Mouse (Mus musculus) spleen, postnatal 4 days (tissue): ENCODE data around the gene Wdr34.

ENCODE experiments used
- DNase-seq, 2 experiments: peaks; one replicate each; pipeline ENCODE4 v3.0.0; 2022; ENCODE audit warnings: low spot score in 2 of 2

The Wdr34 gene

GRCm38 (mm10) chr2:30032244-30032846 is 16.3 kb downstream of the Wdr34 start:
- no peak for DNase-seq

DNA sequence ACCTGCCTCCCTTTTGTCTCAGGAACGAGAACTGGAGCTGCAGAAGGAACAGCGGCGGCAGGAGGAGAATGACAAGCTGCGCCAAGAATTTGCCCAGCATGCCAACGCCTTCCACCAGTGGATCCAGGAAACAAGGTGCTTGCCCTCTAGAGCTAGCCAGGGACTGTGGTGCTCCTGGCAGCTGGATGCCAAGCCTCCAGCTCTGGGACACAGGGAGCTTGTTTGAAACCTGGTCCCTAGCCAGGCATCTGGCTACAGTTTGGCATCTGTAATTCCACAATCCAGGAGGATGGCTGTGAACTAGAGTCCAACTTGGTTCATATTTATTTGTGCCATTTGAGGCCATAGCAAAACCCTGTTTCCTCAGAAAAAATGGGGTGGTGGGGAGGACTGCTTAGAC is 21.7 kb downstream of the Wdr34 start:
- no peak for DNase-seq

DNA sequence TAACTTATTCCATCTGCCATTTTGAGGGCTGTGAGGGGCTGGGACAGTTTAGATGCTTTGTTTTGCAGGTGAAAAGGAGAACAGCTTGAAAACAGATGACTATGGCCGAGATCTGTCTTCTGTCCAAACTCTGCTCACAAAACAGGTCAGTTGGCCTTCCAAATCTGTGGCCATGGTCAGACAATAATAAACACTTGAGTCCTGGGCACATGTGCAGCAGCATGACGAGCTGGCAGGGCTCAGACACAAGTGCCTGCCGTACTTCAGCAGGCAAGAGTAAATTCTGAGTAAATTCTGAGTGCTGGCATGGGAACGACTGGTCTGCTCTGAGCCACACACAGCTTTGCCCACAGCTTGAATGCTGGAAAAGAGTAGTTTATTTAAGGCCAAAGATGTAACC is 23.2 kb downstream of the Wdr34 start:
- no peak for DNase-seq

GRCm38 (mm10) chr2:30014326-30014966 is 34.2 kb downstream of the Wdr34 start:
- DNase-seq = no peak

GRCm38 (mm10) chr2:30010840-30011281 is 37.8 kb downstream of the Wdr34 start:
- no peak for DNase-seq

DNA sequence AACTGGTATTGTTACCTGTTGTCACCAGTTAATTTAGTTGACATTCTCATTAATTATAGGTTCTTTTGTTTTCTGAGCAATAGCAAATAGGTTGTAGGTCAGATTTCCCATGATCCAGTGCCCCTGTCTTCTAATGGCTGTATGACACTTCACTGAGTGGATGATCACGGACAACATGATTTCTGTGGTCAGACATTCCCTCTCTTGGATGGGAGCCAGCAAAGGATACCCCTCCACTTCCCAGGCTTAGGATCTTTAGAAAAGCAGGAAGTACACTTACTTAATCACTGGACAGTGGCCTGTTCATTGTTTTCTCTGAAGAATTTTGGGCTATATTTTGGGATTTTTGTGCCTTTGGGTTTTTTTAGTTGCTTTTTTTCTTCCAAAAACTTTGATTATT is 39.6 kb downstream of the Wdr34 start:
- no peak for DNase-seq

- no peak for DNase-seq
Measured at GRCm38 (mm10) chr2:29991962-29992361, 56.7 kb downstream of the Wdr34 start.
